Mouse (Mus musculus) stomach, embryonic 15.5 days (tissue): ENCODE results near the gene Mtg1. TPM values are rescaled to one million over a fixed set of nuclear protein-coding genes. Genes with fewer than 3 reads are reported as not detected.

ENCODE experiments used
- ATAC-seq: fragments of 200-750 bp; cut with Nextera tagmentation; 2 replicates; pipeline ENCODE4 v1.8.0; 2017; ENCODE audit warnings: low read depth, moderate number of reproducible peaks, moderate TSS enrichment; ENCODE audit not compliant: insufficient read depth, low FRiP score
- H3K27ac ChIP-seq: fragments of 300-500 bp; sonication (generic); 2 replicates; pipeline ENCODE4 v1.5.1; 2015; ENCODE audit warnings: mild to moderate bottlenecking, inconsistent platforms
- H3K27me3 ChIP-seq: fragments of 300-500 bp; sonication (generic); replicated peaks from 2 replicates; pipeline ENCODE4 v1.6.1; 2015; ENCODE audit warnings: inconsistent platforms
- H3K36me3 ChIP-seq: fragments of 300-500 bp; sonication (generic); 2 replicates; pipeline ENCODE4 v1.6.1; 2015; ENCODE audit warnings: inconsistent platforms
- H3K4me1 ChIP-seq: fragments of 300-500 bp; sonication (generic); 2 replicates; pipeline ENCODE4 v1.6.1; 2015; ENCODE audit warnings: inconsistent platforms
- H3K4me2 ChIP-seq: fragments of 300-500 bp; sonication (generic); 2 replicates; pipeline ENCODE4 v1.6.1; 2015; ENCODE audit warnings: mild to moderate bottlenecking, inconsistent platforms
- H3K4me3 ChIP-seq: fragments of 300-500 bp; sonication (generic); replicated peaks from 2 replicates; pipeline ENCODE4 v1.5.1; 2015; ENCODE audit warnings: inconsistent platforms
- H3K9ac ChIP-seq: fragments of 300-500 bp; sonication (generic); 2 replicates; pipeline ENCODE4 v1.6.1; 2015; ENCODE audit warnings: inconsistent platforms
- H3K9me3 ChIP-seq: fragments of 300-500 bp; sonication (generic); 2 replicates; pipeline ENCODE4 v1.6.1; 2016; ENCODE audit warnings: inconsistent platforms
- WGBS: fragments of 180-500 bp; shearing (Covaris S2); methylation state at CpG from one replicate; pipeline ENCODE4 v1.1.7; 2015; 5-methylcytosine and 5-hydroxymethylcytosine counted together
- polyA plus RNA-seq: library from polyadenylated mRNA; unstranded; fragments of >200 nt; fragmentation: Nextera tagmentation; extraction: Ambion mirVana; gene quantifications from 2 replicates; pipeline ENCODE4 v1.2.1, GENCODE M21; 2015

Gene Mtg1
- polyA plus RNA-seq, 1 experiment from 2014 or later = 23.5 TPM

DNA sequence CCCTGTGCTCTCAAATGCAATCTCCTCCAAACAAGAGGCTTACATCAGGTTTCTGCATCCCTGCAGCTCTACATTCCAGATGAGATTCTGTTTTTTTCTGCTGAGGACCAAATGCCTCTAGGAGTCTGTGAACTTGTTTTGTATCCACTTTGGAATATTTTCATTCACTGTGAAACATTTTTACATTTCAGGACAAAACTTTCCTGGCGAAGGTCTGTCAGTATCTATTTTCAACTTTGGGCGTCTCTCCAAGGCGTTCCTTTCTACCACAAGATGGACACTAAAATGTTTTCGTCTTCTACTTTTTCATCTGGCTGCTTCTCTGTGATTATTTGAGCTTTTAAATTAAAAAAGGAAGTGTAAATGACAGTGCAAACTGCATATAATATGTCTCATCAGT is 56.7 kb downstream of the Mtg1 start:
- no peaks in the 10 kb centered on the region for H3K9me3 ChIP-seq
- H3K4me2 ChIP-seq = no peak overlapping the region
- no peak overlapping the region for H3K9ac ChIP-seq
- no peak for ATAC-seq
- 80% methylated on average over 4 of the region's 4 CpGs for whole genome bisulfite sequencing
- no peaks in the 10 kb centered on the region for H3K36me3 ChIP-seq
- no peak overlapping the region for H3K27ac ChIP-seq
- no peak overlapping the region for H3K4me3 ChIP-seq
- no peaks in the 10 kb centered on the region for H3K4me1 ChIP-seq
- H3K27me3 ChIP-seq = no peaks in the 10 kb centered on the region

DNA sequence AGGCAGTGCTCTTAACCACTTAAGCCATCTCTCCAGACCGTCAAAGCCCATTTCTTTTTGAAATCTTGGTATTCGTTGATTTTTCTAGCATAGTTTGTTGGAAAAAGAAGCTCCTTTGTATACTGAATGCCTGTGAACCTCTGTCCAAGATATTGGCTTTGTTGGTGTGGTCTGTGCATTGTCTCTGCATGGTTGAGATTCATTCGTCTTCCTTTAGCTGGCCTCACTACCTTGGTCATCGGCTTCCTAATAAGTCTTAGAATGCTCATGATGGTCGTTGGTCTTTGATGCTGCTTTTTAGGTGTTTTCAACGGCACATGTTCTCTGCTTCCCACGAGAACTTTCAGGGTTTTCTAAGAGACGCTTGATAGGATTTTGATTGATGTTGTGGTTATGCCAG is 58.6 kb downstream of the Mtg1 start:
- Histone ChIP-seq H3K27me3 (no peaks in the 10 kb centered on the region), H3K4me3 (no peak overlapping the region), H3K36me3 (no peaks in the 10 kb centered on the region), H3K9ac (no peak overlapping the region), H3K4me1 (no peaks in the 10 kb centered on the region), H3K4me2 (no peak overlapping the region), H3K9me3 (no peaks in the 10 kb centered on the region), H3K27ac (no peak overlapping the region)
- 71% methylated on average over 8 of the region's 8 CpGs for WGBS
- ATAC-seq = no peak

Other genes with a start within 250 kb of the Mtg1 start
- gene Kndc1, start 242.9 kb upstream of the Mtg1 start, polyA plus RNA-seq = 0.14 and 0.34 TPM in 2 replicates
- 0.10 TPM in 1 of 2 replicates, not detected in the other for gene Utf1, start 193.8 kb upstream of the Mtg1 start, polyA plus RNA-seq
- 0.21 and 0.45 TPM in 2 replicates for gene 6430531B16Rik, start 158.8 kb upstream of the Mtg1 start, polyA plus RNA-seq
- 2.5 and 2.7 TPM in 2 replicates for gene Adam8, start 145.0 kb upstream of the Mtg1 start, polyA plus RNA-seq
- 34.8 and 35.7 TPM in 2 replicates for gene Zfp511, start 101.2 kb upstream of the Mtg1 start, polyA plus RNA-seq
- gene Tubgcp2, start 100.9 kb upstream of the Mtg1 start, polyA plus RNA-seq = 43.8 and 44.8 TPM in 2 replicates
- gene Msx3, start 88.5 kb upstream of the Mtg1 start, polyA plus RNA-seq = not detected in 2 replicates
- gene Caly, start 55.0 kb upstream of the Mtg1 start, polyA plus RNA-seq = 3.4 and 3.6 TPM in 2 replicates
- gene Prap1, start 44.2 kb upstream of the Mtg1 start, polyA plus RNA-seq = 165 and 169 TPM in 2 replicates
- gene Fuom, start 35.1 kb upstream of the Mtg1 start, polyA plus RNA-seq = 32.4 and 41.4 TPM in 2 replicates
- gene Paox, start 21.8 kb upstream of the Mtg1 start, polyA plus RNA-seq = 30.6 and 33.7 TPM in 2 replicates
- 155 and 165 TPM in 2 replicates for gene Echs1, start 21.1 kb upstream of the Mtg1 start, polyA plus RNA-seq
- 1.0 and 1.4 TPM in 2 replicates for gene Sprn, start 17.3 kb downstream of the Mtg1 start, polyA plus RNA-seq
- not detected in 2 replicates for gene Olfr522, start 27.2 kb downstream of the Mtg1 start, polyA plus RNA-seq
- not detected in 2 replicates for gene Olfr523, start 35.7 kb downstream of the Mtg1 start, polyA plus RNA-seq
- gene Olfr524, start 68.4 kb downstream of the Mtg1 start, polyA plus RNA-seq = not detected in 2 replicates
- 0.08 and 0.17 TPM in 2 replicates for gene Cd163l1, start 80.7 kb downstream of the Mtg1 start, polyA plus RNA-seq
- not detected in 2 replicates for gene 5830411N06Rik, start 109.7 kb downstream of the Mtg1 start, polyA plus RNA-seq
- not detected in 2 replicates for gene Olfr525, start 183.3 kb downstream of the Mtg1 start, polyA plus RNA-seq
- not detected in 2 replicates for gene Olfr527, start 196.5 kb downstream of the Mtg1 start, polyA plus RNA-seq
- not detected in 2 replicates for gene Olfr60, start 224.1 kb downstream of the Mtg1 start, polyA plus RNA-seq
- not detected in 2 replicates for gene Olfr530, start 238.8 kb downstream of the Mtg1 start, polyA plus RNA-seq